Mouse (Mus musculus) kidney, postnatal 0 days (tissue): Measurements from ENCODE around the gene Cdh4. TPM values are rescaled to one million over a fixed set of nuclear protein-coding genes. Genes with fewer than 3 reads are reported as not detected.
A peak's percentile ranks its signal among the peaks of the same experiment; 100 is the strongest.

Source experiments
- ATAC-seq: fragments of 200-750 bp; cut with Nextera tagmentation; replicated peaks from 2 replicates; pipeline ENCODE4 v1.8.0; 2017; ENCODE audit warnings: low read depth, moderate number of reproducible peaks, moderate TSS enrichment, moderate library complexity; ENCODE audit not compliant: low FRiP score
- DNase-seq: peaks from one replicate; pipeline ENCODE4 v3.0.0-alpha.2; 2016; ENCODE audit warnings: low spot score
- H3K27ac ChIP-seq: fragments of 300-500 bp; sonication (generic); 2 replicates; pipeline ENCODE4 v1.5.1; 2014; ENCODE audit warnings: mild to moderate bottlenecking
- H3K27me3 ChIP-seq: fragments of 300-500 bp; sonication (generic); 2 replicates; pipeline ENCODE4 v1.6.1; 2014; ENCODE audit warnings: low read length, mixed read lengths; ENCODE audit not compliant: insufficient read depth
- H3K36me3 ChIP-seq: fragments of 300-500 bp; sonication (generic); 2 replicates; pipeline ENCODE4 v1.6.1; 2014; ENCODE audit warnings: low read length, mixed read lengths; ENCODE audit not compliant: insufficient read depth
- H3K4me1 ChIP-seq: fragments of 300-500 bp; sonication (generic); replicated peaks from 2 replicates; pipeline ENCODE4 v1.6.1; 2014; ENCODE audit warnings: antibody characterized with exemption, low read length, mixed read lengths; ENCODE audit not compliant: insufficient read depth
- H3K4me2 ChIP-seq: fragments of 300-500 bp; sonication (generic); 2 replicates; pipeline ENCODE4 v1.6.1; 2014; ENCODE audit warnings: mild to moderate bottlenecking, low read length, moderate library complexity, mixed read lengths
- H3K4me3 ChIP-seq: fragments of 300-500 bp; sonication (generic); replicated peaks from 2 replicates; pipeline ENCODE4 v1.5.1; 2014; ENCODE audit warnings: low read depth, low read length
- H3K9ac ChIP-seq: fragments of 300-500 bp; sonication (generic); 2 replicates; pipeline ENCODE4 v1.6.1; 2014; ENCODE audit warnings: low read depth, low read length
- H3K9me3 ChIP-seq: fragments of 300-500 bp; sonication (generic); replicated peaks from 2 replicates; pipeline ENCODE4 v1.6.1; 2016; ENCODE audit warnings: low read length, inconsistent platforms, mixed read lengths
- CTCF ChIP-seq: IDR thresholded peaks from 2 replicates; pipeline ENCODE4 v1.5.1; 2016; ENCODE audit warnings: antibody characterized with exemption, low read depth, mild to moderate bottlenecking, moderate library complexity
- WGBS: fragments of 180-500 bp; shearing (Covaris S2); extraction: QIAGEN DNeasy Blood & Tissue Kit; methylation state at CpG from one replicate; pipeline ENCODE4 v1.1.7; 2014; 5-methylcytosine and 5-hydroxymethylcytosine counted together
- polyA plus RNA-seq: library from polyadenylated mRNA; unstranded; fragments of >200 nt; fragmentation: Nextera tagmentation; extraction: Ambion mirVana; gene quantifications from 2 replicates; pipeline ENCODE4 v1.2.1, GENCODE M21; 2015

Gene Cdh4
- polyA plus RNA-seq, 1 experiment from 2014 or later = 11.5 TPM

DNA sequence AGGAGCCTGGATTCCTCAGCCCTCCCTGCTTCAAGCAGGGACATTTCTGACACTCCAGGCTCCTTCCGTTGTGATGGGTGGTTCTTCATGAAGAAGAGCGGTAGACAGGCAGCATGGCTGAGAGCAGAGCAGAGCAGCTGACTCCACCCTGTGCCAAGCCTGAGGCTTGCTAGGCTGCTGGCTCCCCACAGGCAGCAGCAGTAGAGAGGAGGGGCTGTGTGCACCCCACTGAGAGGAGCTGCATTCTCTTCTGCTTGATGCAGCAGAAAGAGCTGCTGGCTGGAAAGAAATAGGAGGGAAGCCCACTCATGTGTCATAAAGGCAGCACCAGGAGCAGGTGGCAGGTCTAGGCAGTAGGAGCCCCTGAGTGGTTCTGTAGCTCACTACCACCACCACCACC is 427.6 kb downstream of the Cdh4 start:
- 46% methylated on average over 2 of the region's 2 CpGs for WGBS
- no peak for DNase-seq
- no peak overlapping the region for H3K9ac ChIP-seq

GRCm38 (mm10) chr2:179872724-179873123 is 430.5 kb downstream of the Cdh4 start:
- Histone ChIP-seq H3K27ac (no peak overlapping the region), H3K27me3 (no peaks in the 10 kb centered on the region), H3K4me3 (no peak overlapping the region), H3K4me1 (no peaks in the 10 kb centered on the region), H3K9me3 (no peaks in the 10 kb centered on the region), H3K4me2 (no peak overlapping the region), H3K9ac (no peak overlapping the region), H3K36me3 (no peaks in the 10 kb centered on the region)
- 68% methylated on average over 5 of the region's 5 CpGs for WGBS
- DNase-seq = peak; percentile 64
- TF ChIP-seq CTCF = peak; percentile 74
- no peak for ATAC-seq

More for the DNA sequence above, 427.6 kb downstream of the Cdh4 start:
- no peak for ATAC-seq
- Histone ChIP-seq H3K27me3 (no peaks in the 10 kb centered on the region), H3K4me2 (no peak overlapping the region), H3K36me3 (no peaks in the 10 kb centered on the region), H3K4me1 (no peaks in the 10 kb centered on the region), H3K4me3 (no peak overlapping the region), H3K27ac (no peak overlapping the region), H3K9me3 (no peaks in the 10 kb centered on the region)
- TF ChIP-seq CTCF = no peak

DNA sequence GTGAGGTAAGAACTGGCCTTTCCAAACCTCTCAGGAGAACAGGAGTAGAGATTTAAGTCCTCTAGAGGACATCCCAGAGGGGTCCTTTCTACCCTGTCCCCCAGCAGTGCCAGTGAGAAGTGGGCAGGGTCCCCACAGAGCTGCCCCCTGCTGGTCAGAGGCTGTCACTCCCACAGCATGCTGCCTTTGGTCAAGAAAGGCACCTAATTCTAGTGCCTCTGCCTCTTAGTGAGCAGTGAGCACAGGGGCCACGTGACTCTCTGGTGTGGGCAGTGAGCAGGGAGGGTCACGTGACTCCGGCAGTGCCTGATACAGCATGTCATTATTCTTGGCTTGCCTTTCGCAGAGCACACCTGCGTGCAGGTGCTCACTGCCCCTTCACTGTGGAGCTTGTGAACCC is 431.1 kb downstream of the Cdh4 start:
- DNase-seq (peak; percentile 26), ATAC-seq (no peak; the same call in 1 of the 2 replicates)
- 35% methylated on average over 5 of the region's 5 CpGs for WGBS

GRCm38 (mm10) chr2:179875147-179875546 is 432.9 kb downstream of the Cdh4 start:
- Histone ChIP-seq H3K9me3 (no peaks in the 10 kb centered on the region), H3K36me3 (no peaks in the 10 kb centered on the region), H3K27ac (no peak overlapping the region), H3K4me2 (no peak overlapping the region), H3K27me3 (no peaks in the 10 kb centered on the region), H3K4me3 (no peak overlapping the region), H3K4me1 (no peaks in the 10 kb centered on the region), H3K9ac (no peak overlapping the region)
- peak; percentile 89 for DNase-seq
- TF ChIP-seq CTCF = peak; percentile 92
- ATAC-seq = peak; percentile 58; the same call in 1 of the 2 replicates
- WGBS = 0% methylated on average over 3 of the region's 3 CpGs

More for the DNA sequence above, 431.1 kb downstream of the Cdh4 start:
- H3K9ac ChIP-seq = no peak overlapping the region
- H3K27me3 ChIP-seq = no peaks in the 10 kb centered on the region
- H3K4me2 ChIP-seq = no peak overlapping the region
- peak; percentile 64 for TF ChIP-seq CTCF
- H3K4me1 ChIP-seq = no peaks in the 10 kb centered on the region
- no peak overlapping the region for H3K27ac ChIP-seq
- H3K4me3 ChIP-seq = no peak overlapping the region
- H3K9me3 ChIP-seq = no peaks in the 10 kb centered on the region
- H3K36me3 ChIP-seq = no peaks in the 10 kb centered on the region

GRCm38 (mm10) chr2:179877551-179878215 is 435.5 kb downstream of the Cdh4 start:
- 71% methylated on average over 9 of the region's 9 CpGs for WGBS
- peak; percentile 71 for TF ChIP-seq CTCF
- ATAC-seq = no peak

DNA sequence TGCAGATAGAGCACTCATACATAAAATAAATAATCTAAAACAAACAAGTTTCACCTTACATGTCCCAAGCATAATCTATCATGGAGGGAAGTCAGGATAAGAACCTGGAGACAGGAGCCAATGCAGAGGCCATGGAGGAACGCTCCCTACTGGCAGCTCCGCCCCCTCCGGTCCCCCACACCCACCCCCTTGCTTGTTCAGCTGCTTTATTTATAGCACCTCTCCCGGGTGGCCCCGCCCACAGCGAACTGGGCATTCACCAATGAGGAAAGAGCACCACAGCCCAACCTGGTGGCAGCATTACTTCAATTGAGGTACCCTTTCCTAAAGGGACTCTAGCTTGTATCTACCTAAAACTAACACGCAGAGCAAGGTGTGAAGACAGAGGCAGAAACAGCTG is 442.3 kb downstream of the Cdh4 start:
- no peak for ATAC-seq
- 26% methylated on average over 7 of the region's 7 CpGs for WGBS
- Histone ChIP-seq H3K27ac (no peak overlapping the region), H3K4me3 (no peak overlapping the region), H3K9me3 (no peaks in the 10 kb centered on the region), H3K36me3 (no peaks in the 10 kb centered on the region), H3K4me2 (no peak overlapping the region), H3K9ac (no peak overlapping the region), H3K27me3 (no peaks in the 10 kb centered on the region), H3K4me1 (no peaks in the 10 kb centered on the region)
- no peak for TF ChIP-seq CTCF
- DNase-seq = no peak

More at GRCm38 (mm10) chr2:179877551-179878215, 435.5 kb downstream of the Cdh4 start:
- DNase-seq = peak; percentile 45
- no peaks in the 10 kb centered on the region for H3K4me1 ChIP-seq
- H3K4me2 ChIP-seq = no peak overlapping the region
- no peak overlapping the region for H3K9ac ChIP-seq
- H3K27ac ChIP-seq = no peak overlapping the region
- H3K27me3 ChIP-seq = no peaks in the 10 kb centered on the region
- no peaks in the 10 kb centered on the region for H3K36me3 ChIP-seq
- no peak overlapping the region for H3K4me3 ChIP-seq
- no peaks in the 10 kb centered on the region for H3K9me3 ChIP-seq
